Mouse (Mus musculus): ENCODE results near the gene Purb.

GRCm38 (mm10) chr11:6484244-6484959 lies 8.7 kb upstream of the Purb start:
- TF ChIP-seq EP300 (IDR thresholded peaks at IDR 0.05; ENCODE audit: insufficient read depth, low read depth, low read length) (no peak), POLR2A (IDR thresholded peaks at IDR 0.05; ENCODE audit: insufficient read depth, low read length) (no peak)
